Mouse (Mus musculus): ENCODE measurements around the gene Lrrc74a.

GRCm38 (mm10) chr12:86810040-86810439 is 75.9 kb downstream of the Lrrc74a start:
- TF ChIP-seq CTCF (IDR thresholded peaks at IDR 0.05; ENCODE audit: low read depth, low read length) (no peak), EP300 (IDR thresholded peaks at IDR 0.05; ENCODE audit: insufficient read depth, low read depth, low read length) (no peak), POLR2A (IDR thresholded peaks at IDR 0.05; ENCODE audit: insufficient read depth, low read length) (no peak)
